Mouse (Mus musculus) small intestine, adult 2 months (tissue): ENCODE results near the gene Prm1. TPM values are rescaled to one million over a fixed set of nuclear protein-coding genes. Genes with fewer than 3 reads are reported as not detected.
"Not testable (repeated sequence)": the region's sequence is repeated elsewhere in the genome, so short reads cannot be mapped to it uniquely, and the experiment has no call there.

Source experiments
- H3K27ac ChIP-seq: fragments of 200-500 bp; 2 replicates; pipeline ENCODE4 v1.5.1; 2012; ENCODE audit warnings: low read depth, low read length, control low read depth, inconsistent platforms; ENCODE audit not compliant: insufficient read depth
- H3K27me3 ChIP-seq: fragments of 200-500 bp; 2 replicates; pipeline ENCODE4 v1.6.1; 2012; ENCODE audit warnings: mild to moderate bottlenecking, moderate library complexity, low read length, inconsistent platforms; ENCODE audit not compliant: control insufficient read depth, insufficient read depth
- H3K36me3 ChIP-seq: fragments of 200-500 bp; 2 replicates; pipeline ENCODE4 v1.6.1; 2012; ENCODE audit warnings: mild to moderate bottlenecking, low read length, control low read depth, inconsistent platforms; ENCODE audit not compliant: control insufficient read depth, insufficient read depth
- H3K4me1 ChIP-seq: fragments of 200-500 bp; 2 replicates; pipeline ENCODE4 v1.6.1; 2012; ENCODE audit warnings: low read length, inconsistent platforms, mixed read lengths; ENCODE audit not compliant: control insufficient read depth, insufficient read depth, insufficient read length
- H3K4me3 ChIP-seq: fragments of 200-500 bp; 2 replicates; pipeline ENCODE4 v1.5.1; 2012; ENCODE audit warnings: low read depth, mild to moderate bottlenecking, control low read depth, inconsistent platforms, low read length, moderate library complexity
- CTCF ChIP-seq: fragments of 200-500 bp; IDR thresholded peaks from 2 replicates; pipeline ENCODE4 v1.5.1; 2012; ENCODE audit warnings: low read depth, mild to moderate bottlenecking, control low read depth, inconsistent platforms, low read length, moderate library complexity, mixed read lengths; ENCODE audit not compliant: insufficient replicate concordance, insufficient read length; ENCODE audit errors: extremely low read depth
- POLR2A ChIP-seq: fragments of 200-500 bp; IDR thresholded peaks from 2 replicates; pipeline ENCODE4 v1.6.1; 2012; ENCODE audit warnings: low read depth, mild to moderate bottlenecking, control low read depth, inconsistent platforms, low read length, moderate library complexity
- WGBS: fragments of 180-500 bp; shearing (Covaris S2); methylation state at CpG from one replicate; pipeline ENCODE4 v1.1.7; 2018; 5-methylcytosine and 5-hydroxymethylcytosine counted together
- polyA plus RNA-seq: library from polyadenylated mRNA; depleted of rRNA; stranded (reverse); fragments of >200 nt; gene quantifications from 2 replicates; pipeline ENCODE4 v1.2.3, GENCODE M21; 2012; rRNA removed

The Prm1 gene
- polyA plus RNA-seq: not detected in 2 replicates

GRCm38 (mm10) chr16:10805789-10806527 lies at the start of gene Prm1:
Prm1 (minus strand) TSS chr16:10805839.
- Histone ChIP-seq H3K27me3 (no peaks in the 10 kb centered on the region), H3K36me3 (no peaks in the 10 kb centered on the region), H3K4me3 (no peak within 1 kb of the TSS), H3K4me1 (peaks cover 2% of the 10 kb centered on the region; the same call in 1 of the 2 replicates), H3K27ac (no peak within 1 kb of the TSS)
- 81% methylated on average over 10 of the region's 10 CpGs for WGBS
- no peak for TF ChIP-seq POLR2A
- TF ChIP-seq CTCF: no peak

- 92% methylated on average over 10 of the region's 10 CpGs for WGBS
- H3K36me3 ChIP-seq, H3K27me3 ChIP-seq, H3K4me3 ChIP-seq, H3K4me1 ChIP-seq, H3K27ac ChIP-seq: not testable (repeated sequence)
These were observed 46.6 kb upstream of the Prm1 start for GRCm38 (mm10) chr16:10852216-10852615.

- Histone ChIP-seq H3K27ac (no peak overlapping the region), H3K4me3 (no peak overlapping the region), H3K4me1 (0 out of 2 replicates have a peak, but pooled peaks cover 3% of the 10 kb centered on the region), H3K36me3 (no peaks in the 10 kb centered on the region), H3K27me3 (no peaks in the 10 kb centered on the region)
- WGBS: 72% methylated on average over 4 of the region's 4 CpGs
- TF ChIP-seq POLR2A (no peak), CTCF (no peak)
These were observed 45.3 kb upstream of the Prm1 start for GRCm38 (mm10) chr16:10850905-10851304.

GRCm38 (mm10) chr16:10849965-10850861 lies 44.6 kb upstream of the Prm1 start:
- 0 out of 2 replicates have a peak, but pooled peaks cover 3% of the 10 kb centered on the region for H3K4me1 ChIP-seq
- no peak overlapping the region for H3K27ac ChIP-seq
- no peaks in the 10 kb centered on the region for H3K36me3 ChIP-seq
- WGBS: 33% methylated on average over 12 of the region's 12 CpGs
- no peak overlapping the region for H3K4me3 ChIP-seq
- TF ChIP-seq CTCF (no peak), POLR2A (no peak)
- no peaks in the 10 kb centered on the region for H3K27me3 ChIP-seq

GRCm38 (mm10) chr16:10846503-10846902 lies 40.9 kb upstream of the Prm1 start:
- Histone ChIP-seq H3K27ac (no peak overlapping the region), H3K36me3 (no peaks in the 10 kb centered on the region), H3K4me3 (no peak overlapping the region), H3K27me3 (no peaks in the 10 kb centered on the region), H3K4me1 (0 out of 2 replicates have a peak, but pooled peaks cover 3% of the 10 kb centered on the region)
- TF ChIP-seq POLR2A (no peak), CTCF (peak; percentile 92; the same call in 1 of the 2 replicates)
- 60% methylated on average over 4 of the region's 4 CpGs for WGBS

- Histone ChIP-seq H3K4me1 (0 out of 2 replicates have a peak, but pooled peaks cover 3% of the 10 kb centered on the region), H3K4me3 (no peak overlapping the region), H3K27me3 (no peaks in the 10 kb centered on the region), H3K27ac (no peak overlapping the region), H3K36me3 (no peaks in the 10 kb centered on the region)
- TF ChIP-seq CTCF: no peak
- TF ChIP-seq POLR2A: no peak
- 90% methylated on average over 6 of the region's 6 CpGs for WGBS
These were observed 40.3 kb upstream of the Prm1 start for GRCm38 (mm10) chr16:10845952-10846351.

- TF ChIP-seq CTCF (no peak), POLR2A (no peak)
- no peaks in the 10 kb centered on the region for H3K4me1 ChIP-seq
- WGBS: 60% methylated on average over 6 of the region's 6 CpGs
- no peaks in the 10 kb centered on the region for H3K36me3 ChIP-seq
- no peak overlapping the region for H3K4me3 ChIP-seq
- H3K27ac ChIP-seq: no peak overlapping the region
- H3K27me3 ChIP-seq: no peaks in the 10 kb centered on the region
These were observed 38.7 kb upstream of the Prm1 start for GRCm38 (mm10) chr16:10844319-10844670.
